Mouse (Mus musculus): ENCODE data around the gene Nos2. TPM values are rescaled to one million over a fixed set of nuclear protein-coding genes. Genes with fewer than 3 reads are reported as not detected.

Gene Nos2
- polyA plus RNA-seq (2015; fragmentation: Nextera tagmentation; extraction: Ambion mirVana), result 0.99 and 1.5 TPM in 2 replicates

DNA sequence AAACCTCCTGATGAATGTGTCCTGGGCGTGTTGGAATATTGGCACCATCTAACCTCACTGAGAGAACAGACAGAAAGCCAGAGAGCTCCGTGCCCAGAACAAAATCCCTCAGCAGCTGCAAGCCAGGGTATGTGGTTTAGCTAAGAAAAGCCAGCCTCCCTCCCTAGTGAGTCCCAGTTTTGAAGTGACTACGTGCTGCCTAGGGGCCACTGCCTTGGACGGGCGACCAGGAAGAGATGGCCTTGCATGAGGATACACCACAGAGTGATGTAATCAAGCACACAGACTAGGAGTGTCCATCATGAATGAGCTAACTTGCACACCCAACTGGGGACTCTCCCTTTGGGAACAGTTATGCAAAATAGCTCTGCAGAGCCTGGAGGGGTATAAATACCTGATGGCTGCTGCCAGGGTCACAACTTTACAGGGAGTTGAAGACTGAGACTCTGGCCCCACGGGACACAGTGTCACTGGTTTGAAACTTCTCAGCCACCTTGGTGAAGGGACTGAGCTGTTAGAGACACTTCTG, at the start of gene Nos2:
Gene Nos2 (plus strand): TSS at position 377 of the 529 bp plus-strand sequence.

DNA sequence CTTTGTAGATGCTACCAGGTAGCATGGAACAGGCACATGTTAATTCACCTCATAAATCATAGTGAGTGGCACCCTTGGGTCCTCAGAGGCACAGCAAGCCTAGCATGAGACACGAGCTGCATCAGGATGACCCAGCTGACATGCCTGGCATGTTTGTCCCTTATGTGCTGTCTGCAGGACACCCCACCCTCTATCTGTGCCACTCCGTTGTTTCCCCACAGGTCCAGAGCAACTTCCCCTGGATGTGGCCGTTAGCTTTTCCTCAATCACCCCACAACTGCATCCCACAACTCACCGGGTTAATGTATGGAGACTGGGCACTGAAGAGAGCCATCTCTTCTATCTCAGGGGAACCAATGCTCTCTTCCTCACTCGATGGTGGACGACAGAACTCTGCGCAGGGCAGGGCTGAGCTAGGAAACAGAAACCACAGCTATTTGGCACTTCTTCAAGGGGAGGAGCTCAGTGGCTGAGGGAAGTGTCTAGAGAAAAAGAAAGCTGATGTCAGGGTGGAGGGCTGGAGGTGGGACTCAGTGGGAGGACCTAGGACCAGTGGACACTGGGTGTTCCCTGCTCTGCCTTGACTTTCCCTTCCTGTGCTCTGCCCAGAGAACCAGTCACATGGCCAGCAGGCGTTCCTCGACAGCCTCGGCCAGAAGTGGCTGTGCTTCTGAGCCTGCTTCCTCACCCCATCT, 64.0 kb downstream of the Nos2 start, which contains the start of gene Lgals9:
Gene Lgals9 (minus strand): TSS at position 464 of the 695 bp plus-strand sequence.

Other genes starting within 250 kb of the Nos2 start
- 3.9 and 4.9 TPM in 2 replicates for gene Nlk, start 223.4 kb upstream of the Nos2 start, polyA plus RNA-seq (2015; fragmentation: Nextera tagmentation; extraction: Ambion mirVana)
- 28.7 and 31.5 TPM in 2 replicates for gene Ccnq, start 169.1 kb upstream of the Nos2 start, polyA plus RNA-seq (2015; fragmentation: Nextera tagmentation; extraction: Ambion mirVana)
- gene Lyrm9, start 94.2 kb upstream of the Nos2 start, polyA plus RNA-seq (2015; fragmentation: Nextera tagmentation; extraction: Ambion mirVana), result 15.1 and 23.0 TPM in 2 replicates
- 51.2 and 62.3 TPM in 2 replicates for gene Lgals9, start 64.2 kb downstream of the Nos2 start, polyA plus RNA-seq (2015; fragmentation: Nextera tagmentation; extraction: Ambion mirVana)
- gene Ksr1, start 225.6 kb downstream of the Nos2 start, polyA plus RNA-seq (2015; fragmentation: Nextera tagmentation; extraction: Ambion mirVana), result 10.3 and 13.3 TPM in 2 replicates